Mouse (Mus musculus) thymus, adult 2 months (tissue): ENCODE data around the gene Olfr907. TPM values are rescaled to one million over a fixed set of nuclear protein-coding genes. Genes with fewer than 3 reads are reported as not detected.

Experiments used
- DNase-seq: peaks from one replicate; pipeline ENCODE4 v3.0.0; 2021
- H3K27ac ChIP-seq: fragments of 200-500 bp; 2 replicates; pipeline ENCODE4 v1.5.1; 2012; ENCODE audit warnings: low read length, control low read depth; ENCODE audit not compliant: control insufficient read depth, insufficient read depth
- H3K27me3 ChIP-seq: fragments of 200-500 bp; 2 replicates; pipeline ENCODE4 v1.6.1; 2012; ENCODE audit warnings: mild to moderate bottlenecking, low read length, moderate library complexity, mixed read lengths; ENCODE audit not compliant: control insufficient read depth, insufficient read depth
- H3K36me3 ChIP-seq: fragments of 200-500 bp; 2 replicates; pipeline ENCODE4 v1.6.1; 2012; ENCODE audit warnings: mild to moderate bottlenecking, low read length, moderate library complexity; ENCODE audit not compliant: control insufficient read depth, insufficient read depth
- H3K4me1 ChIP-seq: fragments of 200-500 bp; replicated peaks from 2 replicates; pipeline ENCODE4 v1.6.1; 2012; ENCODE audit warnings: low read length; ENCODE audit not compliant: control insufficient read depth, insufficient read depth
- H3K4me3 ChIP-seq: fragments of 200-500 bp; 2 replicates; pipeline ENCODE4 v1.5.1; 2012; ENCODE audit warnings: mild to moderate bottlenecking, low read length, control low read depth, moderate library complexity; ENCODE audit not compliant: control insufficient read depth, insufficient read depth
- CTCF ChIP-seq: fragments of 200-500 bp; IDR thresholded peaks from 2 replicates; pipeline ENCODE4 v1.5.1; 2012; ENCODE audit warnings: mild to moderate bottlenecking, control low read depth, low read length, moderate library complexity, borderline replicate concordance; ENCODE audit not compliant: control insufficient read depth, poor library complexity, insufficient read depth; ENCODE audit errors: extremely low read depth
- POLR2A ChIP-seq: fragments of 200-500 bp; IDR thresholded peaks from 2 replicates; pipeline ENCODE4 v1.6.1; 2012; ENCODE audit warnings: mild to moderate bottlenecking, low read length, control low read depth, moderate library complexity; ENCODE audit not compliant: control insufficient read depth, poor library complexity, insufficient read depth; ENCODE audit errors: extremely low read depth
- WGBS: fragments of 180-500 bp; shearing (Covaris S2); methylation state at CpG from one replicate; pipeline ENCODE4 v1.1.7; 2018; 5-methylcytosine and 5-hydroxymethylcytosine counted together
- polyA plus RNA-seq: library from polyadenylated mRNA; depleted of rRNA; stranded (reverse); fragments of >200 nt; gene quantifications from 2 replicates; pipeline ENCODE4 v1.2.3, GENCODE M21; 2012; rRNA removed

Gene Olfr907
- not detected in 2 replicates for polyA plus RNA-seq

DNA sequence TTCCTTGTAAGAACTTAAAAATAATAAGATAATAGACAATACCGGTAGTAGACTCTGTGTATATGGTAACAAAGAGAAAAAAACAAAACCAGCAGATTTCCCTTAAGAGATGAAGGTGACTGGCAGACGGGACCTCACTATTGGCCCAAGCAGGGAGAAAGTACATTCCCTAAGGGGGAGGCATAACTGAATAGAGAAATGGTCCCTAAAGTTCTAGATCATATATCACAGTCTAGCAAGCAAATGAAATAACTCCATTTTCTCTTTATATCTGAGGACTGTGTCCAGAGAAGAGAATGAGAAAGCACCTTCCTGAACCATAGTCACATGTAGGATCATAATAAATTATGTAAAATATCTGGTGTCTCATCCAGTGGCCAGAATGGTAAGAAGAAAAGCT lies at the start of gene Olfr907:
Olfr907 (plus strand) TSS at position 301 of the 400 bp plus-strand sequence.
- 86% methylated on average over 2 of the region's 2 CpGs for WGBS
- H3K27ac ChIP-seq, result no peak within 1 kb of the TSS
- H3K4me1 ChIP-seq, result no peaks in the 10 kb centered on the region
- no peaks in the 10 kb centered on the region for H3K36me3 ChIP-seq
- no peaks in the 10 kb centered on the region for H3K27me3 ChIP-seq
- no peak within 1 kb of the TSS for H3K4me3 ChIP-seq
- DNase-seq, result no peak
- no peak for TF ChIP-seq CTCF
- TF ChIP-seq POLR2A, result no peak

DNA sequence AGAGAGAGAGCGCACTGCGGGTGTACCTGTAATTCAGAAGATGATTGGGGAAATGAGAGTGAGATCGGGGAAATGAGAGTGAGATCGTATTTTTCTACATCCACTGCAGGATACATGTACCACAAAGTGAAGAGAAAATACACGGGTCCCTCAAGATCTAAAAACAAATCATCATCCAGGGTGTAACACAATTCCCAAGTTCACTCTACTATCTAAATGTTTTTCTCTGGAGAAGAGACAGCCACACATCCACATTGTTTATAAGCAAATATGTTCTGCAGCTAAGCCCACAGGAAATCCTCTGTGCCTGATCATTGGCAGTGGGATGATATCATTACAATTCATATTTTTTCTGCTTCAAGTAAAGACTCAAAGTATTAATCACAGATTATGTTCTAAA lies 48.2 kb upstream of the Olfr907 start, which contains the start of gene Olfr902:
Olfr902 (plus strand) TSS at position 301 of the 400 bp plus-strand sequence.
- Histone ChIP-seq H3K4me1 (no peaks in the 10 kb centered on the region), H3K27ac (no peak within 1 kb of the TSS), H3K27me3 (no peaks in the 10 kb centered on the region), H3K36me3 (no peaks in the 10 kb centered on the region), H3K4me3 (no peak within 1 kb of the TSS)
- TF ChIP-seq CTCF (no peak), POLR2A (no peak)
- no peak for DNase-seq
- WGBS, result 92% methylated on average over 5 of the region's 5 CpGs

DNA sequence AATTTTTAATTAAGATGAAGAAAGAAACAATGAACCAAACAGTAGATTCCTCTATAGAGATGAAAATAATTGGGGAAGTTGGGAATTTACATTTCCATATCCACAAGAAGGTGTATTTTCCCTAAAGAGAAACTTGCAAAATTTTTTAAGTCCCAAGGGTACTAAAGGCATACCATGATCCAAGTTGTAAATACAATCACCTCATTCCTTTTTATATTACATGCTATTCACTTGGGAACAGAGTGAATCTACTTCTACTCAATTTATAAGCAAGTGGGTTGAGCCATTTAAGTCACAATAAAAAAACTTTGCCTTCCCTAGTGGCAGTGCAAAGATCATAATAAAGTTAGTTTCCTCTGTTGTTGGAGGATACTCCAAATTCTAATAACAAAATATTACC lies 32.8 kb upstream of the Olfr907 start, which contains the start of gene Olfr904:
Olfr904 (plus strand) TSS at position 301 of the 400 bp plus-strand sequence.
- H3K27ac ChIP-seq, result no peak within 1 kb of the TSS

DNA sequence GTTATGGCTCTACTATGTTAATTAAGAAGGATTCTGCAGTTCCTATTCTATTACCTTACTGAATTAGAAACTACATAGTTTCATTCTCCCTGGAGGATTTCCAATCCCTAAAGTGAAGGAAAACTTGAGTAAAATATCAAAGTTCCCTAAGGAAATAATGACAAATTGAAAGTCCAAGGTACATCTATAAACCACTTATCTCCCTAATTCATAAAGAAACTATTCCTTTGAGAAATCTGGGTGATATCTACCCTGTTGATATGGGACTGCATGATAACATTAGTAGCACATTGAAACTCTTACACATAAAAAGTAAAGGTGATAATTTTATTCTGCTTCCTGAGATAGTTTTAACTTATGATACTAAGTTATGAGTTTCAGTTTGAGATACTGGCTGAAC lies 24.8 kb upstream of the Olfr907 start, which contains the start of gene Olfr905:
Olfr905 (plus strand) TSS at position 301 of the 400 bp plus-strand sequence.
- Histone ChIP-seq H3K27me3 (no peaks in the 10 kb centered on the region), H3K27ac (no peak within 1 kb of the TSS), H3K4me3 (no peak within 1 kb of the TSS), H3K36me3 (no peaks in the 10 kb centered on the region), H3K4me1 (no peaks in the 10 kb centered on the region)
- TF ChIP-seq CTCF (no peak), POLR2A (no peak)
- no peak for DNase-seq

More for the DNA sequence above, 32.8 kb upstream of the Olfr907 start, which contains the start of gene Olfr904:
- H3K4me3 ChIP-seq, result no peak within 1 kb of the TSS
- no peaks in the 10 kb centered on the region for H3K4me1 ChIP-seq
- no peaks in the 10 kb centered on the region for H3K36me3 ChIP-seq
- TF ChIP-seq CTCF (no peak), POLR2A (no peak)
- DNase-seq, result no peak
- no peaks in the 10 kb centered on the region for H3K27me3 ChIP-seq

DNA sequence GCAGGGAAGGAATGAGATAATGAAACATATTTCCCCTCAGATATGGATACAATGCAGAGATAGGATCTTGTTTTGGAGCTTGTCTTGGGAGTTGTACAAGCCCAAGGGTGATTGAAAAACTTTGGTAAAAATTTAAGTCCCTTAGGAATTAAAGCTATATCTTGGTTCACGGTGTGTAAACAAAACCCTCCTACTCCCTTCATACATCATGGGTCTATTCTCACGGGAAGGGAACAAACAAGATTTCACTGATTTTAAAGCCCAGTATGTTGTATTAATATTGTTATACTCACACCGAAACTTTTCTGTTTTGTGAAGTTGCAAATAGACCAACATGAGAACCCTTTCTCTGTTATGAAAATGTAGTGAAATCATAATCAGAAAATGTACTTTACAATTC lies 8.8 kb upstream of the Olfr907 start, which contains the start of gene Olfr906:
Olfr906 (plus strand) TSS at position 301 of the 400 bp plus-strand sequence.
- Histone ChIP-seq H3K36me3 (no peaks in the 10 kb centered on the region), H3K27ac (no peak within 1 kb of the TSS), H3K4me3 (no peak within 1 kb of the TSS), H3K4me1 (no peaks in the 10 kb centered on the region), H3K27me3 (no peaks in the 10 kb centered on the region)
- no peak for TF ChIP-seq POLR2A
- no peak for TF ChIP-seq CTCF
- no peak for DNase-seq
- WGBS, result 68% methylated on average over 3 of the region's 3 CpGs

GRCm38 (mm10) chr9:38512353-38512752 lies 16.8 kb downstream of the Olfr907 start:
- no peak overlapping the region for H3K4me3 ChIP-seq
- DNase-seq, result no peak
- H3K36me3 ChIP-seq, result no peaks in the 10 kb centered on the region
- TF ChIP-seq CTCF (no peak), POLR2A (no peak)
- H3K27ac ChIP-seq, result no peak overlapping the region
- H3K4me1 ChIP-seq, result no peaks in the 10 kb centered on the region
- 78% methylated on average over 2 of the region's 2 CpGs for WGBS
- no peaks in the 10 kb centered on the region for H3K27me3 ChIP-seq

GRCm38 (mm10) chr9:38521280-38521679 lies 25.7 kb downstream of the Olfr907 start, which contains the start of gene Olfr911-ps1:
Gene Olfr911-ps1 (plus strand): TSS chr9:38521580.
- no peak for DNase-seq
- no peaks in the 10 kb centered on the region for H3K4me1 ChIP-seq
- no peak within 1 kb of the TSS for H3K4me3 ChIP-seq
- 60% methylated on average over 1 of the region's 1 CpGs for WGBS
- no peaks in the 10 kb centered on the region for H3K27me3 ChIP-seq
- H3K27ac ChIP-seq, result no peak within 1 kb of the TSS
- no peaks in the 10 kb centered on the region for H3K36me3 ChIP-seq
- no peak for TF ChIP-seq CTCF
- TF ChIP-seq POLR2A, result no peak
